Mouse (Mus musculus) CH12.LX (cell line): ENCODE measurements at regions not wholly inside any gene's neighbourhood (a gene's known extent, or its start where the extent isn't known, plus 50 kb on each side); places are given as distances from the start of the nearest gene placed in this dataset.

Experiments
- DNase-seq: peaks from one replicate; pipeline ENCODE4 v3.0.0-alpha.2; 2013; ENCODE audit errors: extremely low read depth
- H3K27ac ChIP-seq: 2 replicates; pipeline ENCODE4 v1.5.1; 2012; ENCODE audit warnings: low read depth, mild to moderate bottlenecking, control low read depth, moderate library complexity; ENCODE audit not compliant: insufficient read depth
- H3K27me3 ChIP-seq: replicated peaks from 2 replicates; pipeline ENCODE3; 2012; ENCODE audit warnings: inconsistent platforms
- H3K36me3 ChIP-seq, 2 experiments: replicated peaks in 1 of 2; 2 replicates each; pipeline versions ENCODE3 to v1.6.1; 2012; ENCODE audit warnings: inconsistent platforms in 1 of 2, low read length in 1 of 2, mild to moderate bottlenecking in 1 of 2, mixed read lengths in 1 of 2, moderate library complexity in 1 of 2; ENCODE audit not compliant: control insufficient read depth in 1 of 2, insufficient read depth in 1 of 2
- H3K4me1 ChIP-seq, 2 experiments: 2 replicates each; pipeline ENCODE4 v1.6.1; 2012; ENCODE audit warnings: inconsistent platforms in 1 of 2, moderate library complexity in 1 of 2; ENCODE audit not compliant: insufficient read depth in 2 of 2, control insufficient read depth in 1 of 2
- H3K4me2 ChIP-seq: 2 replicates; pipeline ENCODE4 v1.6.1; 2012; ENCODE audit warnings: low read depth, mild to moderate bottlenecking, control low read depth; ENCODE audit not compliant: poor library complexity, insufficient read depth, severe bottlenecking
- H3K4me3 ChIP-seq, 3 experiments: fragments of 150-350 bp in 1 of 3; sonication (generic) in 1 of 3; replicated peaks in 1 of 3; 2 replicates each; pipeline versions ENCODE3 to v1.5.1; 2011 to 2012; ENCODE audit warnings: low read depth in 2 of 3, low read length in 2 of 3, mild to moderate bottlenecking in 2 of 3, moderate library complexity in 2 of 3, control low read depth in 1 of 3, improper control_type of control experiment in 1 of 3, inconsistent platforms in 1 of 3, mixed read lengths in 1 of 3; ENCODE audit not compliant: poor library complexity in 1 of 3
- H3K79me2 ChIP-seq: replicated peaks from 2 replicates; pipeline ENCODE4 v1.6.1; 2012; ENCODE audit warnings: mild to moderate bottlenecking, moderate library complexity; ENCODE audit not compliant: control insufficient read depth, poor library complexity, insufficient read depth, severe bottlenecking; ENCODE audit errors: extremely low read depth
- H3K9ac ChIP-seq: 2 replicates; pipeline ENCODE4 v1.6.1; 2012; ENCODE audit warnings: low read depth, mild to moderate bottlenecking, control low read depth, moderate library complexity; ENCODE audit not compliant: insufficient read depth
- H3K9me3 ChIP-seq: replicated peaks from 2 replicates; pipeline ENCODE3; 2012; ENCODE audit warnings: low read length, inconsistent platforms, mixed read lengths
- BHLHE40 ChIP-seq: IDR thresholded peaks from 2 replicates; pipeline ENCODE4 v1.6.1; 2011; ENCODE audit warnings: mild to moderate bottlenecking, low read depth, low read length, improper control_type of control experiment
- CHD1 ChIP-seq: IDR thresholded peaks from 2 replicates; pipeline ENCODE4 v1.6.1; 2012; ENCODE audit warnings: low read depth, low read length, improper control_type of control experiment, inconsistent platforms
- CHD2 ChIP-seq: IDR thresholded peaks from 2 replicates; pipeline ENCODE4 v1.6.1; 2011; ENCODE audit warnings: low read length, improper control_type of control experiment
- CTCF ChIP-seq, 2 experiments: IDR thresholded peaks in 1 of 2; conservative IDR thresholded peaks in 1 of 2; 2 replicates each; pipeline ENCODE4 v1.5.1; 2011 to 2012; ENCODE audit warnings: low read depth in 2 of 2, low read length in 2 of 2, improper control_type of control experiment in 1 of 2, inconsistent platforms in 1 of 2, mild to moderate bottlenecking in 1 of 2, moderate library complexity in 1 of 2
- EP300 ChIP-seq: IDR thresholded peaks from 2 replicates; pipeline ENCODE4 v1.6.1; 2011; ENCODE audit warnings: low read length, improper control_type of control experiment
- JUN ChIP-seq: IDR thresholded peaks from 2 replicates; pipeline ENCODE4 v1.6.1; 2011; ENCODE audit warnings: low read depth, mild to moderate bottlenecking, low read length, improper control_type of control experiment, moderate library complexity; ENCODE audit not compliant: insufficient read depth
- JUND ChIP-seq: conservative IDR thresholded peaks from 2 replicates; pipeline ENCODE4 v1.6.1; 2011; ENCODE audit warnings: low read depth, low read length, improper control_type of control experiment
- MAFK ChIP-seq: IDR thresholded peaks from 2 replicates; pipeline ENCODE4 v1.6.1; 2011; ENCODE audit warnings: low read length, improper control_type of control experiment; ENCODE audit not compliant: insufficient replicate concordance
- MAX ChIP-seq: IDR thresholded peaks from 2 replicates; pipeline ENCODE4 v1.6.1; 2011; ENCODE audit warnings: low read length, improper control_type of control experiment
- MAZ ChIP-seq: IDR thresholded peaks from 2 replicates; pipeline ENCODE4 v1.6.1; 2012; ENCODE audit warnings: low read depth, mild to moderate bottlenecking, inconsistent platforms, low read length, improper control_type of control experiment, moderate library complexity
- MYC ChIP-seq: IDR thresholded peaks from 2 replicates; pipeline ENCODE4 v1.6.1; 2011; ENCODE audit warnings: low read depth, mild to moderate bottlenecking, improper control_type of control experiment, low read length
- PAX5 ChIP-seq: IDR thresholded peaks from 2 replicates; pipeline ENCODE4 v1.6.1; 2012; ENCODE audit warnings: low read length, inconsistent platforms, mixed read lengths
- POLR2A ChIP-seq: IDR thresholded peaks from 2 replicates; pipeline ENCODE4 v1.6.1; 2011; ENCODE audit warnings: low read depth, mild to moderate bottlenecking, improper control_type of control experiment, low read length
- POLR2AphosphoS2 ChIP-seq: IDR thresholded peaks from 2 replicates; pipeline ENCODE4 v1.6.1; 2011; ENCODE audit warnings: low read depth, low read length, improper control_type of control experiment
- RCOR1 ChIP-seq: conservative IDR thresholded peaks from 2 replicates; pipeline ENCODE4 v1.6.1; 2012; ENCODE audit warnings: low read depth, mild to moderate bottlenecking, inconsistent platforms, low read length, improper control_type of control experiment
- SIN3A ChIP-seq: IDR thresholded peaks from 2 replicates; pipeline ENCODE4 v1.6.1; 2012; ENCODE audit warnings: low read length, improper control_type of control experiment, inconsistent platforms
- TCF12 ChIP-seq: IDR thresholded peaks from 2 replicates; pipeline ENCODE4 v1.6.1; 2014; ENCODE audit warnings: low read depth, mild to moderate bottlenecking, inconsistent platforms, low read length, improper control_type of control experiment
- USF2 ChIP-seq: conservative IDR thresholded peaks from 2 replicates; pipeline ENCODE4 v1.6.1; 2011; ENCODE audit warnings: low read depth, low read length, improper control_type of control experiment
- ZC3H11A ChIP-seq: IDR thresholded peaks from 2 replicates; pipeline ENCODE4 v1.6.1; 2012; ENCODE audit warnings: low read depth, mild to moderate bottlenecking, inconsistent platforms, low read length, improper control_type of control experiment
- ZMIZ1 ChIP-seq: IDR thresholded peaks from 2 replicates; pipeline ENCODE4 v1.6.1; 2012; ENCODE audit warnings: low read depth, mild to moderate bottlenecking, inconsistent platforms, low read length, improper control_type of control experiment
- ZNF384 ChIP-seq: IDR thresholded peaks from 2 replicates; pipeline ENCODE4 v1.6.1; 2012; ENCODE audit warnings: low read depth, low read length, improper control_type of control experiment, inconsistent platforms
- dilution Hi-C: fragments of 300-500 bp; cut with MboI; formaldehyde crosslinking; loops from 2 replicates; pipeline ENCODE4 v1.14.3; 2020; ENCODE audit warnings: low sequenced_read_pairs; ENCODE audit not compliant: extremely low pct_unique_long_range_greater_than_20kb, extremely low pct_ligation_motif_present
- in situ Hi-C: fragments of 300-500 bp; cut with MboI; formaldehyde crosslinking; loops from 3 replicates; pipeline ENCODE4 v1.14.3; 2019; ENCODE audit warnings: low sequenced_read_pairs, low pct_ligation_motif_present, low pct_unique_long_range_greater_than_20kb, mixed read lengths

DNA sequence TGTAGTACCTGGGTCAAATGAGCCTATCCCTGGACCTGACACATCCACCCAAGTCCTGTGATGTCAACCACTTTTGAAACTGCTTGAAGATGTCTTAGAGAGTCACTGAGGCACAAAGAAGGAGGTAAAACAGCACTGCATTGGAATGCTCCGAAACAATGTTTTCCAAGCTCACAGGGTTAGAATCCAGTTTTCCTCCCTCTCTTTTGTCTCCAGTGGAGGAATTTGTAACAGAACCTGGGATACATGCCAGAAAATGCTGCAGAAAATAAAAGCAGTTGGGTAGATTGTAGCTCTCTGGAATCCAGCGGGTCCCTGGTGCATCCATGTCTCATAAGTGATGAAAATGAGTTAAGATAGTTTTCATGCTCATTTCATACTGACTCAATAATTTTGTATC lies 71.8 kb upstream of the Arhgap28 start:
- H3K27ac ChIP-seq: no peak overlapping the region
- H3K79me2 ChIP-seq: no peaks in the 10 kb centered on the region
- no peak for DNase-seq
- no peaks in the 10 kb centered on the region for H3K27me3 ChIP-seq
- dilution Hi-C loops: no loop called here
- TF ChIP-seq POLR2AphosphoS2: no peak
- TF ChIP-seq CHD2: no peak
- no peak for TF ChIP-seq JUN
- no peak for TF ChIP-seq ZC3H11A
- TF ChIP-seq MAX: no peak
- TF ChIP-seq MYC: no peak
- TF ChIP-seq PAX5: no peak
- TF ChIP-seq MAFK: no peak
- no peak for TF ChIP-seq ZNF384
- TF ChIP-seq MAZ: no peak
- no peak for TF ChIP-seq RCOR1
- TF ChIP-seq EP300: no peak
- TF ChIP-seq CTCF (conservative IDR thresholded peaks at IDR 0.05 in 1 of 2, IDR thresholded peaks at IDR 0.05 in 1 of 2; ENCODE audit: low read depth in 2 of 2, low read length in 2 of 2): no peak
- H3K4me1 ChIP-seq: no peaks in the 10 kb centered on the region
- H3K9ac ChIP-seq: no peak overlapping the region
- peaks cover 58% of the 10 kb centered on the region for H3K9me3 ChIP-seq
- H3K36me3 ChIP-seq: no peaks in the 10 kb centered on the region
- H3K4me2 ChIP-seq: no peak overlapping the region
- no peak overlapping the region for H3K4me3 ChIP-seq
- in situ Hi-C loops: no loop called here

DNA sequence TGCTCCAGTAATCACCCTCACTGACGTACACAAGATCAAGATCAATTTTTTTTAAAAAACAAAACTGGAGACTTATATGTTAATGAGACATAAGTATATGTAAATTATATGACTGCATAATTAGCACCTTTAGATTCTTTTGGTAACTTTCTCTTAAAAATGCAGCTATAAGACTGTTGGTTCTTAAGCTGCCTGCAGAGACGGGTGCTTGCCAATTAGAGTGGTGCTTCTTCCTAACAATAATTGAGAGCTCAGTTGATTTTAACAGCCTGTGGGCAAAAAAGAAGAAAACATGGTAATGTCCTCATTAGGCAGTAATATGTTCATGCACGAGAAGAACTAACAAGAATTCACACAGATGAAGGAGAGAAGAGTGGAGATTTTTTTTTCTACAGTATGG lies 74.8 kb upstream of the Arhgap28 start:
- no peaks in the 10 kb centered on the region for H3K27me3 ChIP-seq
- no peaks in the 10 kb centered on the region for H3K36me3 ChIP-seq
- H3K4me1 ChIP-seq: no peaks in the 10 kb centered on the region
- TF ChIP-seq USF2 (no peak), CHD1 (no peak), ZNF384 (no peak), TCF12 (no peak), BHLHE40 (no peak), SIN3A (no peak), JUND (no peak), POLR2A (no peak), PAX5 (no peak), JUN (no peak), ZMIZ1 (no peak), ZC3H11A (no peak)
- TF ChIP-seq, all 38 proteins: peak for 0
- Histone ChIP-seq H3K79me2 (no peaks in the 10 kb centered on the region), H3K4me2 (no peak overlapping the region), H3K9ac (no peak overlapping the region), H3K9me3 (peaks cover 61% of the 10 kb centered on the region), H3K4me3 (no peak overlapping the region), H3K27ac (no peak overlapping the region)
- in situ Hi-C loops: no loop called here
- dilution Hi-C loops: no loop called here
- DNase-seq: no peak
